Mouse (Mus musculus) CD4-positive, CD25-positive, alpha-beta regulatory T cell, adult 2 months (primary cell): ENCODE measurements around the gene Unc13c.
A peak's percentile ranks its signal among the peaks of the same experiment; 100 is the strongest.

ENCODE experiments used
- DNase-seq: peaks from one replicate; pipeline ENCODE4 v3.0.0-alpha.2; 2012; ENCODE audit warnings: low read depth, low spot score

The Unc13c gene

DNA sequence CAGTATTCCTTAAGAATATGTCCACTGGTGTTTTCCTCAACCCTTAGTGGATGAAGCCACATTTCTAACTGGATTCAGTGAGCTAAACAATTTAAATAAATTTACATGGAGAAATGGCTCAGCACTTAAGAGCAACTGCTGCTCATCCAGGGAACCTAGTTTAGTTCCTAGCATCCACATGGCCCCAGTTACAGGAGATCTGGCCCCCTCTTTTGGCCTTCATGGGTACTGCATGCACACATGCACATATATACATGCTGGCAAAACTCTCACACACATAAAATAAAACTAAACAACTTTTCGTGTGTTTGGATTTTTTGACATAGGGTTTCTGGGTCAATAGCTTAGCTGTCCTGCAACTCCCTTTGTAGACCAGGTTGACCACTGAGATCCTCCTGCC is 330.6 kb downstream of the Unc13c start:
- no peak for DNase-seq

DNA sequence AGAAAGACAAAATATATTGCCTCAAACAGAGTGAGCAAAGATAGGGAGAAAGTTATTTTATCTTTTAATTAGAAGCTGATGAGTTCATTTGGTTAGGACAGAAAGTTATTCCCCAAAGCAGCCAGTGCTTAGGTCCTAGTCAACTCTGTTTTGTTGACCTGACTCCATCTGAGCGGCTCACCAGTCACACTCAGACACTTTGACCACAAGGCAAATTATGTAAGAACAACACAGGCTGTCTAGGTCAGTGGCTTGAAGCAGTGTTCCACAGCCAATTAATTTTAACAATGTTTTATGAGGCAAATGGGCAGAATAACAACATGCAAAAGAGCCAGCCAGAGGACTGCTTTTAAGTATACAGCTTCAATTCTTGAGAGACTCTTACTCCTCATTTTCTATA is 343.6 kb downstream of the Unc13c start:
- DNase-seq: no peak

DNA sequence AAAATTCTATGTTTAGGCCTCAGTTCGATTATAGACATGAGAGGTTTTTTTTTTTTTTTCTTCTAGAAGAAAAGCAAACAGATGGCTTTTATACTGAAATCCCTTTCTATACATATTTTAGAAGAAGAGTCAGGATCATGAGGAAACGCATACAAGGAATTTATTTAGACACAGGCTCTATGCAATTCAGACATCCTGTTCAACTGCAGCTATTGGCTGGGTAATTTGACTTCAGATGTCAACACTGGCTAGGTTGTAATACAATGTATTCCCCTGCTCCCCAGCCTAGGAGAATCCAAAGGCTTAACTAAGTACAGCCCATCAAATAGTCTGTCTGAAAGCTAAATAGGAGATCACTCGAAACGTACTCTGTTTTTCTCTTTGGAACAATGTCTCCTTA is 355.9 kb downstream of the Unc13c start:
- DNase-seq: no peak

DNA sequence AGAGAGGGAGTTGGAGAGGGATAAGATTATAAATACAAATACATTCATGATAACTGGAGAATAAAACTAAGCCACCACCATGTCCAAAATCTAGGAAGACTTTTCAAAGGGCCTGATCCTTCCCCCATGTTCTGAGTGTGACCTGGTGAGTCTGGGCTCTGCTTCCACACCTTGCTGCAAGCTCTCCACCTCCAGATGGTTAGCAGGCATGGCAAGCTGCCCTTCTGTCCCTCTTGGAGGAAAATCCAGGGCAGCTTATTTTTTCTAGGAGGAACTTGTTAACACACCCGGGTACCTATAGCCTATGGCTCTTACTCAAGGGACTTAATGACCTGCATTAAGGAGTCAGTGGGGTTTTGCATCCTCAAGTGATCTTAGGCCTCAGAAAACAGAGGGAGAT is 364.8 kb downstream of the Unc13c start:
- DNase-seq: no peak

DNA sequence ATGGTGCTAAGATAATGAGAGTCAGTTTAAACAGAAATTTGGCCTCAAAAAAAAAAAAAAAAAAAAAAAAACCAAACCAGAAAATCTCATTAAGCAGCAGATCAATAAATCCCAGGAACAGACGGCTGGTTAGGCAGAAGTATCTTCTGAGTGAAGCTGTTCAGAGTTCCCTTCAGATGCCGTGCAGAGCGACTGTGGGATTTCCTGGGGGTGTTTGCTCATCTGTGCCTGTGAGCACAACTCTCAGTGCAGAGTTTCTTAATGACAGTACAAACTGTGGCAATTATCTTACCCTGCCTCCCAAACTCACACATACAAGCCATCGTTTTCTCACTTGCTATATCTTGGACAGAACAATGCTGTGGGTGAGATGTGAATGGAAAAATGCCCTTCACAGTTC is 403.2 kb downstream of the Unc13c start:
- DNase-seq: no peak

DNA sequence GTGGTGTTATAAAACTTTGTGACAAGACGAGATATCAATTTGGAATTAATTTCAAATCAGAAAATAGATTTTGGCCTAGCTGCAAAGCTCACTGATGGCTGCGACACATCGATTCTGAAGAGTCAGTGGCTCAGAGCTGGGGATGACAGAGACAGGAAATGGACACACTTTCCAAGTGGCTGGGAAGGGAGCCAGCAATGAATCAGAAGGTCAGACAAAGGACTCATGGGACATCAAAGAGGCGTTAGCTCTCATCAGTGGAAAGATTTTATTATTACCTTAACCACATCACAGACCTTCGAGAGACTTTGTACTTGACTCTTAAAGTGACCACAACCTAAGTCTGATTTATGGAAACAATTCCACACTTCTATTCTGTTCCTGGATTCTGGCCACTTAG is 408.7 kb downstream of the Unc13c start:
- DNase-seq: no peak

DNA sequence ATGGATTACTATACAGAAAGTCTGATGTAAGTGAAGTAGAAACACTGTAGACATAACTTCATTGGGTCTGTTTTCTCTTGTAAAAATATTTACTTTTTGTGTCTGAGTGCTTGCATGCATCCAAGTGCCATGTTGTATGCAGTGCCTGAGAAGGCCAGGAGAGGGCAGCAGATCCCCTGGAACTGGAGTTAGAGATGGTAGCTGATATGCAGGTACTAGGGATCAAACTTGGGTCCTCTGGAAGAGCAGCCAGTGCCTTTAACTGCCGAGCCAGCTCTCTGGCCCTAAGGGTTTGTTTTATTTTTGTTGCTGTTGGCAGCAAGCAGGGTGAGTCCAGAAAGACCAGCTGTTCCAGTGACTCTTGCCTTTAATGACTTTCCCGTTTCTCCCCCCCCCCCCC is 411.0 kb downstream of the Unc13c start:
- peak; percentile 27 for DNase-seq

DNA sequence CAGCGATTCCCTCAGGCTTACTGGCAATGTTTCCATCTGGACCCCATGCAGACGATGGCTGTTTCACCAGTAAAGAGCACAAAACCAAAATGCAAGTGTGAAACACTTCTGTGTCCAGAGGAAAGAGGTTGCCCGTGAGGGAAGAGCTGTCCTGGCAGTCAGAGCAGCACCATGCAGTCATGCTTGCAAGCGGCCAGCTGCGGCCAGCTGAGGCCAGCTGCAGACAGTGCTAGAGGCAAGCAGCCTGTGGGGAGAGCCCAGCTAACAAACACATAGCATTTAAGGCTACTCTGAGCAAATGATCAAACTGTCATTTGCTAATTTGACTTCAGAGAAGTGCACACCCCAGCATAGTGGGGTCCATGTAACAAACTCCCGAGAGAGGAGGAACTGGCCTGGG is 413.4 kb downstream of the Unc13c start:
- no peak for DNase-seq

DNA sequence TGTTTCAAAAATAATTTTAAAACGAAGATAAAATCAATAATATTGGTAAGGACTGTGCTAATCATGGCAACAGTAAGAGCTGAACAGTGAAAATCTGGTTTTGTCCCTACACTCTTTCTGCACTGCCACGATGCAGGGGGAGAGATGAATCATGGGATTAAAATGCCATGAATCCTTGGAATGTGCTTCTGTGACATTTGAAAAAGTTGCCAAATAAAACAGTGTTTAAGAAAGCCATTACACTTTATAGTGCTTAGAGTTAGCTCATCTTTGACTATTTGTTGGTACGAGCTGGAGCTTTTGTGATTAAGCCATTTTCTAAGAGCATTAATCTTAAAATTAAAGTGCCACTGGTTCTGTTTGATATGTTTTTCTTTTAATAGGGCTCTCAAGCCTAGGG is 496.2 kb downstream of the Unc13c start:
- DNase-seq: no peak

DNA sequence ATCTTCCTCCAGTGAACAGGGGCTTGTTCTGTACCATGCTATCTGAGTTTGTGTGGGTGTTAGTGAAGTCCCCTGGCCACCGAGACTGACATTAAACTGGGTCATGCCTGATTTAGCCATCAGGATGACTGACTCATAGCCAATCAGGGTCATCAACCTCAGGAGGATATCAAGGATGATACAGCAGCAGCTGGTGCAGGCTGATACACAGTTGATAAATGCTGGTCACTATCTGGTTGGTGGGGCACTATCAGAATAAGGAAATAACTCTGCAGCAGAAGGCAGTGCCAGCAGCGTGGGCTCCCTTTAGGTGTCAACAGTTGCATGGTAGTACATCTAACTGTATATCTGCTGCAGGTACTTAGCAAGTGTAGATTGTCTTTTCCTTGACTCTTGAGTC is 506.7 kb downstream of the Unc13c start:
- DNase-seq: no peak

DNA sequence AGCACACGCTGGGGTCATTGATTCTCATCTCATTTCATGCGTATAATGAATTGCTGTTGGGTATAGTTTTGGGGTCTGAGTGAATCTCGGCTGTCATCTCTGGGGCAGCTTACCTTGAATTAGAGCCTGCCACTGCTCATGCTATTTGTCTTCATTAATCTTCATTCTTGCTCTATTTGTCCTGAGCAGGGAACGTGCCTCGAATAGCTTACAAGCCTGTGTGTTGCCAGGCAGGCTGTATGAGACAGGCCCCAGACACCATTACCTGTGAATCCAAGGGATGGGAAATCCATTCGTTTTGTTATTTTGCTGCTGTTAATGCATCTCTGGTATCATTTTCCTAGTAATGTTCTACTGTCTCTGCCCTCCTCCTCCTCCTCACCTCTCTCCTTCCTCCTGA is 518.8 kb downstream of the Unc13c start:
- DNase-seq: no peak

DNA sequence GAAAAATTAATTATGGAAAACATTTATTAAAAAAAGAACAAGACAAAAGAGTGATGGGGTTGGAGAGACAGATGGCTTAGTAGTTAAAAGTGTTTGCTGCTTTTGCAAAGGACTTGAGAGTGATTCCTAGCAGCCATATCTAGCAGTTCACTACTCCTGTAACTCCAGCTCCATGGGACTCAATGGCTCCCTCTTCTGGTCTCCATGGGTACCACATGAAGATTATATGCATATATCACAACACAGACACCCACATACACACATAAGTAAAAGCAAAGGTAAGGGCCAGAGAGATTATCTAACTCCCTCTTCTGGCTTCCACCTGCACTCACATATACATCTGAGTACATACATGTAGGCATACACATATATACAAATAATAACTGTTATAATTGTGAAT is 519.5 kb downstream of the Unc13c start:
- DNase-seq: no peak

DNA sequence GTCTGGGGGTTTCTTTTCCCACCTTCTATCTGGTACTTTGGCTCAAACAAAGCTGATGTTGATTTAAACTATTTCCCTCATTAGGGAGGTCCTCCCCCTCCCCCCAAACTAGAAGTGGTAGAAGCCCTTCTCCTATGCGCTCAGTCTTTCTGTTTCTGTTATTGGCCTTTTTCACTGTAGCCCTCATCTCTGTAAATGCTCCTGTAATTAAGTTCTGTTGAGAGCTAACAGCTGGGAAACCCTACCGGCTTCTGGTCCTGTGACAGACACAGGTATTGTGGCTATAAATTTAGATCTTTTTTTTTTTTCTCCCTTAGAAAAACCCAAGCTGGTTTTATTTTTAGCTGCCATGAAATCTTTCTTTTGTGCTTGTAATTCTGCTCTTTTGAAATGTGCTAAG is 536.8 kb downstream of the Unc13c start:
- DNase-seq: no peak
